Mouse (Mus musculus): Measurements from ENCODE around the gene Wasl. TPM values are rescaled to one million over a fixed set of nuclear protein-coding genes. Genes with fewer than 3 reads are reported as not detected.

The Wasl gene
- polyA plus RNA-seq, 1 experiment from 2014 or later: 122 TPM

DNA sequence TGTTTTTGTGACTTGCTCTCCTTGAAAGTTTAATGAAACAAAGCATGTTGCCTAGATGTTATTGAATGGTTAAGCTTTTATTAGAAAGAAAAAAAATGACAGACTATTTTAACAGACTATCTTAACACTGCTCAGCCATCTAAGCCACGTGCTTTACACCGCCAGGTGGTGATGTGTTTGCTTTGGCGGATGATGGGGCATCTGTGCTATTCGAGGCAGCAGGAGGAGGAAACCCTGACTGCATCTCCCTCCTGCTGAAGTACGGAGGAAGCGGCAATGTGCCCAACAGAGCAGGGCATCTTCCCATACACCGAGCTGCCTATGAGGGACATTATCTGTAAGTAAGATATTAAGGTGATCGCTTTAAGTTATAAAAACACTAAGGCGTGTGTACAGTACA is 100.7 kb downstream of the Wasl start:
- no peak overlapping the region for H3K4me3 ChIP-seq (replicated peaks; ENCODE audit: low read depth, low read length)
- no peaks in the 10 kb centered on the region for H3K36me3 ChIP-seq (ENCODE audit: insufficient read depth, low read length)
- H3K9ac ChIP-seq (ENCODE audit: low read depth, low read length): no peak overlapping the region
- no peak overlapping the region for H3K4me2 ChIP-seq (ENCODE audit: low read length)
- no peak for ATAC-seq (replicated peaks; ENCODE audit: low FRiP score, low read depth)
- no peak for TF ChIP-seq CTCF (IDR thresholded peaks at IDR 0.05; ENCODE audit: low read depth)
- H3K4me1 ChIP-seq (replicated peaks; ENCODE audit: insufficient read depth, low read length): no peaks in the 10 kb centered on the region
- no peaks in the 10 kb centered on the region for H3K27me3 ChIP-seq (ENCODE audit: insufficient read depth, low read length)
- 62% methylated on average over 9 of the region's 9 CpGs for WGBS
- DNase-seq (ENCODE audit: low spot score): no peak
- H3K9me3 ChIP-seq (replicated peaks; ENCODE audit: low read length): no peaks in the 10 kb centered on the region
- H3K27ac ChIP-seq: no peak overlapping the region

Other genes with a start within 250 kb of the Wasl start
- 0.03 and 0.06 TPM in 2 replicates for gene Iqub, start 149.9 kb downstream of the Wasl start, polyA plus RNA-seq (2015; fragmentation: Nextera tagmentation; extraction: Ambion mirVana)
- 557 and 637 TPM in 2 replicates for gene Ndufa5, start 137.0 kb downstream of the Wasl start, polyA plus RNA-seq (2015; fragmentation: Nextera tagmentation; extraction: Ambion mirVana)
- 0.78 and 1.0 TPM in 2 replicates for gene Asb15, start 136.9 kb downstream of the Wasl start, polyA plus RNA-seq (2015; fragmentation: Nextera tagmentation; extraction: Ambion mirVana)
- not detected in 2 replicates for gene Lmod2, start 67.2 kb downstream of the Wasl start, polyA plus RNA-seq (2015; fragmentation: Nextera tagmentation; extraction: Ambion mirVana)
- gene Hyal6, start 68.2 kb upstream of the Wasl start, polyA plus RNA-seq (2015; fragmentation: Nextera tagmentation; extraction: Ambion mirVana): not detected in 2 replicates
- gene Hyal4, start 83.3 kb upstream of the Wasl start, polyA plus RNA-seq (2015; fragmentation: Nextera tagmentation; extraction: Ambion mirVana): 0.03 TPM in 1 of 2 replicates, not detected in the other
- not detected in 2 replicates for gene Spam1, start 126.2 kb upstream of the Wasl start, polyA plus RNA-seq (2015; fragmentation: Nextera tagmentation; extraction: Ambion mirVana)
- not detected in 2 replicates for gene Hyal5, start 193.0 kb upstream of the Wasl start, polyA plus RNA-seq (2015; fragmentation: Nextera tagmentation; extraction: Ambion mirVana)

All from kidney, postnatal 0 days (tissue).